Mouse (Mus musculus) adrenal gland, postnatal 36 days (tissue): ENCODE measurements at regions not wholly inside any gene's neighbourhood (a gene's known extent, or its start where the extent isn't known, plus 50 kb on each side); places are given as distances from the start of the nearest gene placed in this dataset.

ENCODE experiments used
- DNase-seq, 2 experiments: peaks; one replicate each; pipeline ENCODE4 v3.0.0; 2021; ENCODE audit warnings: mixed read lengths in 1 of 2

GRCm38 (mm10) chr13:83716711-83717171 lies 212.9 kb downstream of the Mef2c start:
- DNase-seq: no peak

GRCm38 (mm10) chr13:83717686-83718210 lies 213.9 kb downstream of the Mef2c start:
- DNase-seq: no peak

DNA sequence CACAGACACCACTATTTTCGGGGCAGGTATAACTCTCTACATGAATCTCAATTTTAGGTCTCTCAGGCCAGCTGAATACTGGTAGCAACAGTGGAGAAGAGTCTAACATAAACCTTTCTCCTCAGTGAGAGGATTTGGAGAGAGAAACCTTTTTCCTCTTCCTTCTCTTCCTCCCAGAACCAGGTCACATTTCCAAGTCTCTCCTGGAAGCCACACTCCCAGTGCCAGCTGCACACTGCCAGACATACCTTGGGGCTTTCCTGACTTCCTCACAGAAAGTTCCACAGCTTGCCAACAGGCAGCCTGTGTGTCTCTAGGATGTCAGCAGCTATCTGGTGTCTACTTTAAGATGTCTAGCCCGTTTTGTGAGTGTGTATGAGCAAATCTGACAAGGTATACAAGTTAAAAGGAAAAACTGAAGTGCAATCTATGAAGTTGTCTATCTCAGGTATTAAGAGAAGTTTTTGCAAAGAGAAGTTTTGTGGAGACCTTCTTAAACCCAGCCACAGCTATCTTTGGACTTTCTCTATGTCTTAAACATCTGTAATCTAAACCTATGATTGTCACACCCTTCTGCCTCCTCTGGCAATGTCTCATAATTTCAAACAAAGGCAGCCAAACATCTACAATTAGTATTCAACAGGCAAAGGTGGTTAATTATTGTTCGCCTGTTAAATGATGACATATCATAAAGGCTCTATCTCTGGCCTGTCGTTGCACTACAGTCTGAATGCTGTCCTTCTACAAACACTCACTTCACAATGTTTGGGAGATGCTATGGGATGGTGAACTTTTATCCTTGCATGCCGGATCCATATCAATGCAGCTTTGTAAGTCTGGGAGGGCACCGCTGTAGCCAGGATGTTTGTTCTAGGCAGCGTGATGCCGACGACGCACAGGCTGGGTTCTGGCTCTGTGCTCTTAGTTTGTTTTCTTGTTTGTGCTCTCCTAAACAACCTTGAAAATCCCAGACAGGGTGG lies 214.9 kb downstream of the Mef2c start:
- DNase-seq: no peak

DNA sequence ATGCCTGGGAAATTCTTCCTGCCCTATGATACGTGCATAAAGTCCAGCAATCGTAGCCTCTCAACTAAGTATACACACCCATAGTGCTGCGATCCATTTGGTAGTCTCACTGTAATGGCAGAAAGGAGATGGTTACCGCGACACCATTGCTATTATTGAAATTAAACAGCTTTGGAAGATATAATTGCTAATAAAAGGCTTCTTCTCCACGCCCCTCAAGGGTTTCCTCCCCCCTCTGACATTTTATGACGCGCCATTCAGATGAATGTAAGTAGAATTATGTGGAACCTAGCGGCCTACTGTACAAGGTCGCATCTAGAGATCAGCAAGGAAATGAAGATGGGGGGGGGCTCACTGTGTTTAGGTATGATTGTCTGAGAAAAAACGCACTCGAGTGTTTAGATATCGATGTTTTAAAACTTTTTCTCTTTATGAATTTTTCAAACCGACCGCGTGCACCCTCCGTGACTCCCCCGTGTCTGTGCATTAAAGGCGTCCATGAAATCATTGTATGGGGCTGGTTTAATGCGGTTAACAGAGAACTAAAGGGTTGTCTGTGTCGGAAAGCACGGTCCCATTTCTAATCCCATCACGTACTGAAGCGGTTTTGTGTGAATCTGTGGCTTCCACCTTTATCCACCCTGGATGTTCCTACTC lies 215.9 kb downstream of the Mef2c start:
- no peak for DNase-seq

DNA sequence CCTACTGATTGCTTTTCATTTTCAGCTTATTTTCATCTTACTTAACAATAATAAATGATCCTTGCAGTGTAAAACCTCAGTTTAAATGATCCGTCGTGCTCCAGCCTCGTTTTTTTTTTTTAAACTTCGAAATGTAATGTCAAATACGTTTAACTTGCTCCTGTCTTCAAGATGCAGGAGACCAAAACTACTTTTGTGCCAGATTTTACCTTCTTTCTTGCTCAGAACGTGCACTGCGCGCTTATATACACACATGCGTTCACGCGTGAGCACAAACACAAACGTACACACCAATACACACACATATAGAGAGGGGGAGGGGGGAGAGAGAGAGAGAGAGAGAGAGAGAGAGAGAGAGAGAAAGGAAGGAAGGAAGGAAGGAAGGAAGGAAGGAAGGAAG lies 216.5 kb downstream of the Mef2c start:
- no peak for DNase-seq

- DNase-seq: no peak
Observed at GRCm38 (mm10) chr13:83720883-83721371, 217.1 kb downstream of the Mef2c start.

- no peak for DNase-seq
Observed at GRCm38 (mm10) chr13:83721563-83721962, 217.7 kb downstream of the Mef2c start.

DNA sequence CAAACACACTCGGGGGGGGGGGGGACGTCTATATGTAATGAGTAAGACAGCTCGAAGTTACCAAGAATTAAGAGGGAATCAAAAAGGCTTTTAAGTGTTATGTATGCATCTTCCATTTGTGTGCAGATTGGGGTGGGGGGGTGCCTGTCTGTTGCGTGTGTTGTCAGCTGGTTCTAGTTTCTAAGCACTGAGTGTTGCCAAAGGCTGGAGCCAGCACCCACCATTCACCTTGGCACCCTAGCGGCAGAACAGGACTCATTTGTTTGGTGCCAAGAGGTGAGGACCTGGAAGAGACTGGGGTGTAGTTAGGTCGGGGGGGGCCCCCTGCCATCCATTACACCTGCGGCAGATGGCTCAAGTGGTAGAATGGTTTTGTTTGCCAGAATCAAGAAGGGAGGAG lies 218.4 kb downstream of the Mef2c start:
- DNase-seq: no peak

DNA sequence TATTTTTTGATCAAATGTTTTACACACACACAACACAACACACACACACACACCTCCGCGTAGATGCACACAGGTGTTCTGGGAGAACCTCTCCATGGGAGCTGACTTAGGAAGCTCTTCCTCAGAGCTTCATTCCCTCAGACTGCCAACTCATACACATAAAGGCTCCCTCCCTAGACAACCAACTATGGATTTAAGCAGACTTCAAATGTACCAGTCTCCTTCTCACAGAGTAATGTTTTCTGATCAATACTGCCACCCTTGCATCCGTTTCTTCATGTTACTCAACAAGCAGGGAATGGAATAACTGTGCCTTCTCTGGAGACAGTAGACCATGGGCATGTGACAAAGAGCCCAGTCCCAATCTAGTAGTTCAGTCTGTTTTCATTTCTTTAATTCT lies 219.0 kb downstream of the Mef2c start:
- no peak for DNase-seq

GRCm38 (mm10) chr13:83723396-83723795 lies 219.6 kb downstream of the Mef2c start:
- DNase-seq: no peak

DNA sequence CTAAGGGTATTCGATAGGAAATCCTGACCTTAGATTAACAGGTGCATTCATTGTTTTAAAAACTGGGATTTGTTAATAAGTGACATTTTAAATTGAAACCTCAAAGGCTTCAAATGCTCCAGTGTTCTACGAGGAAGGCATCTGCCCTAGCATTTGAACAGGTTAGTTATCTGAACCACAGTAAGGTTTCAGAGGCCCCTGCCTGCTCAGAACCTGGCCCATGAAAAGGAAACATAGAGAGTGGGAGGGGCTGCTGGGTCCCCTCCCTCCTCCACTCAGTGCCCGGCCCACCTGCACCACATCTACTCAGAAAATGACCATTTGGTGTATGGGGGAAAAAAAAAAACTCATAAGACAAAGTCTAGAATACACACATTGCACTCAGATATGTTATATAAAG lies 220.4 kb downstream of the Mef2c start:
- no peak for DNase-seq

- peak; percentile 56 for DNase-seq
Observed at GRCm38 (mm10) chr13:83724995-83725394, 221.2 kb downstream of the Mef2c start.

DNA sequence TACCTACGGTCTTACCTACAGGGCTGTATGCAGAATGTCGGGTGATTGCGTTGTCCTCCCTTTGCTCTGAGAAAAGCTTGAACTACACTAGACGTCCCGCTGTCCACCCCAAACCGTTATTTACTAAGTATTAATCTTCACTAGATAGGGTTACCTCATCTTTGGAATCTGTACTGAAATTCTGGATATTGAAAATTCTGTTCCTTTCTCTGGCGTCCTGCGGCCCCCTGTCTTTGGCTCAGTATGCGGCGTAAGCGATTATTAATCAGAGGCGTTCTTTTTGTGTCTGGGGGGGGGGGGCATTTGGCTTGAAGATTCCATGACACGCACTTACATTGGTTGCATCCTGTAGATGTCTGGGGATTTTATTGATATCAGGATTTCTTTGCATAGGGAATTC lies 222.0 kb downstream of the Mef2c start:
- DNase-seq: no peak

GRCm38 (mm10) chr13:83726346-83726975 lies 222.6 kb downstream of the Mef2c start:
- no peak for DNase-seq

- DNase-seq: no peak
Observed at GRCm38 (mm10) chr13:83727051-83727765, 223.4 kb downstream of the Mef2c start.

DNA sequence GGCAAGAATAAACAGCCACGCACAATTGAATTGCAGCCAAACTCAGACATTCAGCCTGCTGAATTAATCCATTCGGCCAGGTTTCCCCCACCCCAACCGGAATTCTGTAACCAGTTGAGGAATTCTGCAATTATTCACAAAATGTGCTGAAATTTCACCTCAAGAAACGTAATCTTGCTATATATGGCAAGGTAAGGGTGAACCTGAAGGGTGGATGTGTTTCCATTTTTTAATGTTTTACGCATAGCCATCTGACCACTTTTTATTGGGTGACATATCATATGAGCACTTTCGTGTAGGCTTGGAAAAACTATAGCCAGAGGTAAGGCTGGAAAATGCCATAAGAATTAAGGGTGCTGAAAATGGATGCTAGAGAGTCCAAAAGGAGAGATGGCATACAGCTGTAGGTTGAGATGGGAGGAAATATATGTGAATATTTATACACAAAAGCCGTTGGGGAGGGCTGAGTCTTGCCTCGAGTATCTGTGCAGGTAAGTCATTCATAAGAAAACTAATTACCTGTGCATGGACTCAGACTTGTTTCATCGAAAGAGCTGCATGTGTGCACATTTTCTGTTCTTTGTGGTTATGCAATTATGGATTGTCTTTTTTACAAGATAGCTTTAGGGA lies 224.0 kb downstream of the Mef2c start:
- DNase-seq: no peak

DNA sequence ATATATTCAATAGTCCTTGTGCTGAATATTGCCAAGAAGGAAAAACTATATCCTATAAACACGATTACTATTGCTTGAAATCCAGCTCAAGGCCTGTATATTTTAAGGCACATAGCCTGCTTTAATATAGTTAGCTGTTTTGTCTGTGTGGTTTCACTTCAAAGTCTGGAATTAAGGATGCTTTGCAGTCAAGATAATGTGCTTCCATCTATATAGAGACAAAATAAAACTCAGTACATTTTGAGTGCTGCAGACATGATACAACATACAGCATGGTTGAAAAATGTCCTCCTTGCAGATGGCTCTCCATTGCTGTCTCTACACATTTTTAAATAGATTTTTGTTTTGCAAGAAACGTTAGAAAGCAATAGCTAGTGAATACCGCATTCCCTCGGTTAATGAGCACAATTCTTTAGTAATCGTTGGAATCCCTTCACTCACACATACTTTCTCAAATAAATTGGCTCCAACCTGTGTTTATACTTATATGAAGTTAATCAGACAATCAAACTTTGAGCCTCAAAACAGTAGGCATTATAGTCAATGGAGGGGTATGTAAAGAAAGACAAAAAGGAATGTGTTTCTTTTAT lies 224.7 kb downstream of the Mef2c start:
- no peak for DNase-seq

- peak; percentile 44 to 58 for DNase-seq
Observed at GRCm38 (mm10) chr13:83729331-83730009, 225.6 kb downstream of the Mef2c start.

GRCm38 (mm10) chr13:83730155-83730712 lies 226.4 kb downstream of the Mef2c start:
- DNase-seq: no peak
